Mouse (Mus musculus): Measurements from ENCODE around the gene Paqr4. TPM values are rescaled to one million over a fixed set of nuclear protein-coding genes. Genes with fewer than 3 reads are reported as not detected.

Paqr4 gene
- polyA plus RNA-seq, 1 experiment from 2014 or later: 16.1 TPM

DNA sequence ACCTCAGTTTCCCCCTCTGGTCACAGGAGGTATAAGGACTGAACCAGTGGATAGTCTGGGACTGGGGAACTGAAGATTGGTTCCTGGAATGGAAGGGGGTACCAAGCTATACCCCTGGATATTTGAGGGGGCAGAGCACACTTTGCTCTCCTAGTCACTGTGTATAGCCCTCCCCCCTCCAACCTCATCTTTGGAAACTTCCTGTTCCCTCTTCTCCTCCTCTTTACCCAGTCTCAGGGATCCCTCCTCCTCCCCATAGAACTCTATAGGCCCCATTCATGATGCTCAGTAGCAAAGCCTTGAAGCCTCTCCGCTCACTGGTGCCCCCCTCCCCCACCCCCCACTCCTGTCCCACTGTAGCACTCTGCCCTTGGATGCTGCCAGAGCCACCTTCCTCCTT, 21.2 kb downstream of the Paqr4 start:
- Histone ChIP-seq H3K27ac (no peak overlapping the region), H3K36me3 (no peaks in the 10 kb centered on the region), H3K27me3 (0 out of 2 replicates have a peak, but pooled peaks cover 3% of the 10 kb centered on the region), H3K9me3 (no peaks in the 10 kb centered on the region), H3K4me3 (no peak overlapping the region), H3K4me2 (replicated peaks) (no peak overlapping the region), H3K9ac (no peak overlapping the region), H3K4me1 (no peaks in the 10 kb centered on the region)
- ATAC-seq (ENCODE audit: low FRiP score, low read depth): no peak
- WGBS: 35% methylated on average over 1 of the region's 1 CpGs

DNA sequence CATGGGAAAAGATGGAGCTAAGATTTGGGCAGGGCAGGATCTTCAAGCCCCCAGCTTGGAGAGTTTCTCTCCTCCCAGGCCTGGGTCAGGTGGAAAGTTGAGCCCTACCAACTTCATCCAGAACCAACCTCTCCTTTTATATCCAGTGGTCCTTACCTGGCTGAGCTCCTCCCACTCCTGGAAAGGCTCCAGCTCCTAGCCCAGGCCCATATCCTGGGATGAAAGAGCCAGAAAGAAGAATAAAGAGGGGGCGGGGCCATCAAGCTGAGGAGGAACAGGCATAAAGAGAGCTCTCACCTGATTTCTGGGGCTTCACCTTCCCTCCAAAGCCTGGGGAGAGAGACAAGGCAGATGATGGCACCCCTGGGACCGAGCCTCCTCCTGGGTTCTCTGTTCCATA, 23.7 kb downstream of the Paqr4 start:
- no peak for ATAC-seq (ENCODE audit: low FRiP score, low read depth)
- Histone ChIP-seq H3K36me3 (no peaks in the 10 kb centered on the region), H3K4me3 (no peak overlapping the region), H3K27ac (no peak overlapping the region), H3K4me2 (replicated peaks) (no peak overlapping the region), H3K9ac (no peak overlapping the region), H3K27me3 (0 out of 2 replicates have a peak, but pooled peaks cover 3% of the 10 kb centered on the region), H3K9me3 (no peaks in the 10 kb centered on the region), H3K4me1 (no peaks in the 10 kb centered on the region)
- WGBS: 57% methylated on average over 2 of the region's 2 CpGs

DNA sequence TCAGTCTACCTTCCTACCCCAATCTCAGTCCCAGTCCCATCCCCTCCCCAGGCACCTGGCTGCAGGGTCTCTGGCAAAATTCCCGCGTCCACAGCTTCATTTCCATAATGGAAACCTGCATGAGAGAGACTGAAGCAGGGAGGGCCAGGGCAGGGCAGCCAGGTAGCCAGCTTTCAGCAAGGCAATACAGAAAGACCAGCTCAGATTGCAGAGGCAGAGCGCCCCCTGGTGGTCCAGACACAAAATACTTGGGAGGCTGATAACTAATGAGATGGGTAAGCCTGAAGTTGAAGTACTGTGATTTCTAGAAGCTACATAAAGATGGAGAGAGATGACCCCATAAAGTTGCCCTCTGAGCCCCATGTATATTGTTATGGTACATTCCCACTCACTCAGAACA, 34.5 kb downstream of the Paqr4 start:
- Histone ChIP-seq H3K4me2 (replicated peaks) (no peak overlapping the region), H3K9me3 (no peaks in the 10 kb centered on the region), H3K4me1 (no peaks in the 10 kb centered on the region), H3K4me3 (no peak overlapping the region), H3K9ac (no peak overlapping the region), H3K27me3 (peaks cover 25% of the 10 kb centered on the region), H3K27ac (no peak overlapping the region), H3K36me3 (no peaks in the 10 kb centered on the region)
- ATAC-seq (ENCODE audit: low FRiP score, low read depth): 0 out of 2 replicates have a peak, but pooled peaks have one; percentile 62
- 0% methylated on average over 3 of the region's 3 CpGs for WGBS

DNA sequence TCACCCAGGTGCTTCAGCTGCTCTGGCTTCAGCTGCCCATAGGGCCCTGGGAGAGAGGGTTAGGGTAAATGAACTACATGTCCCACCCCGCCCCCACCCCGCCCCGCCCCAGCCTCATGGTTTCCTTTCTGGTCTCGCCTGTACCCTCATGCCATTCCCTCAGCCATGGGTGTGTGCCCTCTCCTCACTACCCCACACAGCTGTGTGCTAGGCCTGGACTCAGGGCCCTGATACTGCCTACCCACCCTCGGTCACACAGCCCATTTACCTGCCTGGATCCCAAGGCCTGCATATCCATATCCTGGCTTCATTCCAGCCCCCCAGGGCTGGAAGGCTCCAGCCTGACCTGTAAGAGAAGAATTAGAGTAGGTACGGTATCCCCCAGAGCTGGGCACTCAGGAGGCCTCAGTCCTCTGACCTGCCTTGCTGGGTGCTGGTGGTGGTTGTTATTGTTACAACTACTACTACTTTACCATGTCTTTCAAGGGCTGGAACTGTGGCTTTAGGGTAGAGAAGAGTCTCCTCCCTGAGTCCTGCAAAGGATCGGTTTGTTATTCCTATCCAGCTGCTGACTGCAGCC, 35.1 kb downstream of the Paqr4 start:
- H3K4me1 ChIP-seq: no peaks in the 10 kb centered on the region
- no peak overlapping the region for H3K4me3 ChIP-seq
- 70% methylated on average over 7 of the region's 7 CpGs for WGBS
- no peak for ATAC-seq (ENCODE audit: low FRiP score, low read depth)
- H3K27me3 ChIP-seq: peaks cover 31% of the 10 kb centered on the region
- no peaks in the 10 kb centered on the region for H3K9me3 ChIP-seq
- H3K9ac ChIP-seq: no peak overlapping the region
- no peak overlapping the region for H3K27ac ChIP-seq
- H3K36me3 ChIP-seq: no peaks in the 10 kb centered on the region
- no peak overlapping the region for H3K4me2 ChIP-seq (replicated peaks)

DNA sequence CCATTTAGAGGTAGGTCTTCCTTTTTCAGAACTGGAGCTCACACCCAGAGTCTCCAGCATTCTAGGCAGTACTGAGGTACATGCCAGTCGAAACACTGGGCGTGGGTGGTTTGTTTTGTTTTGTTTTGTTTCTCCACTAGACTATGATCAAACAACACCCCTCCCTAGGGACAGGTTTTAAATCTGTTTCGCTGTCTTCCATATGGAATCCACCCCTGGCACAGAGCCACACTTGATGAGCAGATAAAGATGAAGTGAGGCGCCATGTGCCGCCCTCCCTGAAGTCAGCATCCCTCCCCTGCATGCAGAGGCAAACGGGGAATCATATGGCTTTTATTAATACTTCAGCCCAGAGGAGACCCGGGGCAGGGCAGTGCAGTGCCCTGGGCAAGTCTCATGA, 35.9 kb downstream of the Paqr4 start:
- no peak overlapping the region for H3K4me3 ChIP-seq
- H3K4me2 ChIP-seq (replicated peaks): no peak overlapping the region
- H3K4me1 ChIP-seq: 0 out of 2 replicates have a peak, but pooled peaks cover under 1% of the 10 kb centered on the region
- H3K9ac ChIP-seq: no peak overlapping the region
- H3K27me3 ChIP-seq: peaks cover 37% of the 10 kb centered on the region
- no peak for ATAC-seq (ENCODE audit: low FRiP score, low read depth)
- H3K9me3 ChIP-seq: no peaks in the 10 kb centered on the region
- H3K36me3 ChIP-seq: no peaks in the 10 kb centered on the region
- WGBS: 38% methylated on average over 7 of the region's 7 CpGs
- no peak overlapping the region for H3K27ac ChIP-seq

DNA sequence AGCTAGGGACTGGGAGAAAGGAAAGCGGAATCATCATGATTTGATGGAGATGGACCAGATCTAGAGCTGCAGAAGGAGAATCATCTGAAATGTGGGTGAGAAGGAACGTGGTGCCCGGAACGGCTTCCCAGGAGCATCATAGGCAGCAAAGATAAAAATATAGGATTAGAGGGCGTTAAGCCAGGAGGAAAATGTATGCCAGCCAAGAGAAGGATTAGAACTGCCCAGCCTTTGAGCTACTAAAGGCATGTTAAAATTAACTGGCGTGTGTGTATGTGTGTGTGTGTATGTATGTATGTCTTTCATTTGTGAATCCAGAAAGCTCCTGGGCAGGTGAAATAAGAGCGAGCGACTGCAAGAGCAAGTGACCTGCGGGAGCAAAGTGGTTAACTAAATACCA, 37.4 kb downstream of the Paqr4 start:
- ATAC-seq (ENCODE audit: low FRiP score, low read depth): no peak
- no peaks in the 10 kb centered on the region for H3K9me3 ChIP-seq
- H3K27me3 ChIP-seq: peaks cover 50% of the 10 kb centered on the region
- H3K4me1 ChIP-seq: peaks cover 7% of the 10 kb centered on the region
- no peaks in the 10 kb centered on the region for H3K36me3 ChIP-seq
- H3K27ac ChIP-seq: no peak overlapping the region
- WGBS: 82% methylated on average over 9 of the region's 9 CpGs
- no peak overlapping the region for H3K4me3 ChIP-seq
- no peak overlapping the region for H3K9ac ChIP-seq
- no peak overlapping the region for H3K4me2 ChIP-seq (replicated peaks)

DNA sequence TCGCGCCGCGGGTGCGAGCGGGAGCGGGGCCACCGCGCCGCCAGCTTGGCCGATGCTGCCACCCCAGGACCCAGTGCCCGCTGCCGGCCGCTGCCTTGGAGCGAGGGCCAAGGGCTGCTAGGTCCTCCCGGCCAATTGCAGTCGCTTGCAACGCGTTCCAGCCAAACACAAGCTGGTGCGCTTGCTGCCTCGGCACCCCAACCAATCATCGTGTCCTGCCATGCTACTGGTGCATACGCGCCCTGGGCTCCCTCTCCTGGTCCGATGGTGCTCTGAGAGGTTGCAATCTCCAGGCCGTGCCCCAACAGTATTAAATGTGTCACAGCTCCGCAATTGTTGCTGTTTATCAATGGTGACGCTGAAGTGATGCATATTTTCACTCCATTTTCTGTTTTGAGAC, 40.6 kb downstream of the Paqr4 start:
- H3K36me3 ChIP-seq: no peaks in the 10 kb centered on the region
- peak overlapping the region; percentile 69; the same call in 1 of the 2 replicates for H3K9ac ChIP-seq
- peaks cover 21% of the 10 kb centered on the region for H3K4me1 ChIP-seq
- ATAC-seq (ENCODE audit: low FRiP score, low read depth): peak; percentile 88
- peaks cover 55% of the 10 kb centered on the region for H3K27me3 ChIP-seq
- H3K27ac ChIP-seq: no peak overlapping the region
- H3K4me3 ChIP-seq: peak overlapping the region; percentile 64
- H3K9me3 ChIP-seq: no peaks in the 10 kb centered on the region
- WGBS: under 1% methylated on average over 27 of the region's 28 CpGs
- peak overlapping the region; percentile 100 for H3K4me2 ChIP-seq (replicated peaks)

DNA sequence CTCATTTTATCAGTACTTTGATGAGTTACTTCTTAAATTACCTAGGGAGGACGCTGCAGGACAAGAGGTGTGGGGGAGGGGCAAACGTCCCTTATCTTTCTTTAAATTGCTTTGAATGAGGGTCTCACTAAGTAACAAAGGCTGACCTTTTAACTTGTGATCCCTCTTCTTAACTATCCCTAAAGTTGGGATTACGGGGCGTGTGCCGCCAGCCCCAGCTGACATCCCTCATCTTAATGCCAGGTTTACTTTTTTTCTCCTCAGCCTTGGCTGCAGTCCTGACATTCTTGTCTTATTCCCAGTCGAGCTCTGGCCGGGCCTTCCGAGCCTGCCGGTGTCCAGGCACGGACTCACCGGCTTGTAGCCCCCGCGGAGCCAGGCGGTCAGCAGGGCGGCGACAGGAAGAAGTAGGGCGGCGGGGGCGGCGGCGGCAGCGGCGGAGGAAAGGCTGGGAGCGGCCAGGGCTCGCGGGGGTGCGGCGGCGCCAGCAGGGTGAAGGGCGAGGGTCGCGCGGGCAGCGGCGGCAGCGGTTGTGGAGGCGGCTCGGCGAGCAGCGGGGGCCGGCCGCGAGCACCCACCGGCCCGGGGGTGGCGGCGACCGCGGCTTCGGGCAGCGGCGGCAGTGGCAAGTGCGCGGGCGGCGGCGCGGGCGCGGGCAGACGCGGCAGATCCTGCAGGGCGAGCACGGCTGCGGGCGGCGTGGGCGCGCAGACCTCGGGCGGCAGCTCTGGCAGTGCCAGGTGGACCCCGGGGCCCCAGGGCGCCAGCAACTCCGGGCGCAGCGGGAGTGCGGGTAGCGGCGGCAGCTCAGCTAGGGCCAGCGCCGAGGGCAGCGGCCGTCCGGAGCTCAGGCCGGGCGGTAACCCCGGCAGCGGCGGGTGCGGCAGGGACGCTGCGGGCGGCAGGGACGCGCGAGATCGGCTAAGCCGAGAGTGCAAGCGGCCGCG, 41.3 kb downstream of the Paqr4 start:
- peaks cover 55% of the 10 kb centered on the region for H3K27me3 ChIP-seq
- H3K27ac ChIP-seq: no peak overlapping the region

DNA sequence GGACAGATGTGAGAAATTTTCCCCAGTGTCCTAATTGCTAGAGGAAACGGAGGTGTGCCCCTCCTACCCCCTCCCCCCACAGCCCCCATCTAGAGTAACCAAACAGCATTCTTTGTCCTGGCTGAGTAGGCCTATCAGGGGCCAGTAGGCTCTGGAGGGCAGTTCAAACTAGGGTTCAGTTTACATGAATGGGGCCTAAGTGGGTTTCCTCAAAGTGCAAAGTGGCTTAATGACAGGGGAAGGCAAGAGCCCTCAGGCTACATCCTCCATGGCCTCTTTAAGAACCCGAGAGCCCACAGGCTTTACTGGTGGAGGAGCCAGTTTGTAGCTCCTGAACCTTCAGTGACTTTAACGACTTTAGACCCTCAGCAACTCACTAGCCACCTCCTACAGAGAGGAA, 44.9 kb downstream of the Paqr4 start:
- H3K4me2 ChIP-seq (replicated peaks): no peak overlapping the region
- ATAC-seq (ENCODE audit: low FRiP score, low read depth): no peak
- 2% methylated on average over 3 of the region's 3 CpGs for WGBS
- H3K36me3 ChIP-seq: no peaks in the 10 kb centered on the region
- H3K4me3 ChIP-seq: no peak overlapping the region
- H3K27ac ChIP-seq: no peak overlapping the region
- no peak overlapping the region for H3K9ac ChIP-seq
- H3K4me1 ChIP-seq: peaks cover 21% of the 10 kb centered on the region
- no peaks in the 10 kb centered on the region for H3K9me3 ChIP-seq
- H3K27me3 ChIP-seq: peaks cover 38% of the 10 kb centered on the region

More for the DNA sequence above, 41.3 kb downstream of the Paqr4 start:
- Histone ChIP-seq H3K4me3 (peak overlapping the region; percentile 64), H3K36me3 (no peaks in the 10 kb centered on the region), H3K4me2 (replicated peaks) (peak overlapping the region; percentile 100), H3K4me1 (peaks cover 21% of the 10 kb centered on the region), H3K9me3 (no peaks in the 10 kb centered on the region), H3K9ac (peak overlapping the region; percentile 69)
- peak; percentile 22 for ATAC-seq (ENCODE audit: low FRiP score, low read depth)
- under 1% methylated on average over 62 of the region's 101 CpGs for WGBS

DNA sequence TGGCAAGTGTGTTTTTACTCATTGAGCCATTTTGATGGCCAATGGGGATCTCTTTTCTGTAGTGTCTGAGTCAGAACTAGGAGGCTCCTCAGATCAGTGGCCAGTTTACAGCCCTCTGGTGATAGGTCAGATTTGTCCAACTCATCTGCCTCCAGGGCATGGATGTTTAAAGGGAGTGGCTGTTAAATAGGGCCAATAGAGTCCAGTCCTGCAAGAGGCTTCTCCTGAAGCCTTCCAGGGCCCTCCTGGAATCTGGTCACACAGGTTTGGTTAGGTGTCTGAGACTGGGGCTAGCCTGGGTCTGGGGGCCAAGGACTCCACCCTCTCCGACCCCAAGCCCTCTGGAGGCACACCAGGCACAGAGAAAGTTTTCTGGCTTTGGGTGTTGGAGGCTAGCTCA, 46.2 kb downstream of the Paqr4 start:
- Histone ChIP-seq H3K9me3 (no peaks in the 10 kb centered on the region), H3K9ac (no peak overlapping the region), H3K27ac (no peak overlapping the region), H3K27me3 (peaks cover 25% of the 10 kb centered on the region), H3K4me1 (peaks cover 18% of the 10 kb centered on the region), H3K4me2 (replicated peaks) (no peak overlapping the region), H3K4me3 (no peak overlapping the region), H3K36me3 (no peaks in the 10 kb centered on the region)
- no peak for ATAC-seq (ENCODE audit: low FRiP score, low read depth)
- WGBS: 67% methylated on average over 1 of the region's 1 CpGs

Data from limb, embryonic 13.5 days (tissue).